Mouse (Mus musculus) liver, embryonic 13.5 days (tissue): ENCODE measurements around the gene Pbrm1. TPM values are rescaled to one million over a fixed set of nuclear protein-coding genes. Genes with fewer than 3 reads are reported as not detected.
A peak's percentile ranks its signal among the peaks of the same experiment; 100 is the strongest.

Source experiments
- ATAC-seq: fragments of 200-750 bp; cut with Nextera tagmentation; 2 replicates; pipeline ENCODE4 v1.8.0; 2017; ENCODE audit warnings: low read depth, mild to moderate bottlenecking, moderate number of reproducible peaks, moderate library complexity
- DNase-seq: peaks from one replicate; pipeline ENCODE4 v3.0.0; 2022
- H3K27ac ChIP-seq: fragments of 300-500 bp; sonication (generic); 2 replicates; pipeline ENCODE4 v1.5.1; 2015; ENCODE audit warnings: moderate library complexity, mild to moderate bottlenecking, inconsistent platforms
- H3K27me3 ChIP-seq: fragments of 300-500 bp; sonication (generic); 2 replicates; pipeline ENCODE4 v1.6.1; 2015; ENCODE audit warnings: mild to moderate bottlenecking, inconsistent platforms
- H3K36me3 ChIP-seq: fragments of 300-500 bp; sonication (generic); 2 replicates; pipeline ENCODE4 v1.6.1; 2015; ENCODE audit warnings: mild to moderate bottlenecking, inconsistent platforms
- H3K4me1 ChIP-seq: fragments of 300-500 bp; sonication (generic); replicated peaks from 2 replicates; pipeline ENCODE4 v1.6.1; 2015; ENCODE audit warnings: inconsistent platforms
- H3K4me2 ChIP-seq: fragments of 300-500 bp; sonication (generic); 2 replicates; pipeline ENCODE4 v1.6.1; 2015; ENCODE audit warnings: inconsistent platforms, mild to moderate bottlenecking, moderate library complexity
- H3K4me3 ChIP-seq: fragments of 300-500 bp; sonication (generic); replicated peaks from 2 replicates; pipeline ENCODE4 v1.5.1; 2015; ENCODE audit warnings: mild to moderate bottlenecking, inconsistent platforms
- H3K9ac ChIP-seq: fragments of 300-500 bp; sonication (generic); 2 replicates; pipeline ENCODE4 v1.6.1; 2015; ENCODE audit warnings: mild to moderate bottlenecking, inconsistent platforms
- H3K9me3 ChIP-seq: fragments of 300-500 bp; sonication (generic); replicated peaks from 2 replicates; pipeline ENCODE4 v1.6.1; 2016; ENCODE audit warnings: inconsistent platforms
- WGBS: fragments of 180-500 bp; shearing (Covaris S2); methylation state at CpG from one replicate; pipeline ENCODE4 v1.1.7; 2015; ENCODE audit not compliant: insufficient replicate concordance; 5-methylcytosine and 5-hydroxymethylcytosine counted together
- polyA plus RNA-seq: library from polyadenylated mRNA; unstranded; fragments of >200 nt; fragmentation: Nextera tagmentation; extraction: Ambion mirVana; gene quantifications from 2 replicates; pipeline ENCODE4 v1.2.1, GENCODE M21; 2015

The Pbrm1 gene
- 65.7 and 72.4 TPM in 2 replicates for polyA plus RNA-seq

DNA sequence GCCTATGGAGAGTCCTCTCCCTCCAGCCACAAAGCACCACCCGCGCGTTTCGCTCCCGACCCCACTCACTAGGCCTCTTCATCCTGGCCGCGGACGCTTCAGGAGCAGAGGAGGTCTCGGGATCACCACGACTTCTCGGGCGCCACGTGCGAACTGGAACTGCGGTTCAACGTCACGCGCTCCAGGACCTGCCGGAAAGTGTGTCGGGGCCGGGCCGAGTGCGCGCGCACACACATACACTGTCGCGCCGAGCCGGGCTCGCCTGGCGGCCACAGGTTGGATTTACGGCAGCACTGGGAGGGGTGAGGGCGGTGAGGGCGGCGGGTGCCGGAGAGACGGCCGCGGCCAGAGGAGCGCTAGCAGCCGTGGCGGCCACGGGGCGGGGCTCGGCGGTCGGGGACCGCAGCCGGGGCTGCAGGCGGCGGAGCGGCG is at the start of gene Pbrm1, which contains the start of gene Gnl3:
Pbrm1 (plus strand) TSS at position 279 of the 432 bp plus-strand sequence.
Gnl3 (minus strand) TSS at position 293 of the 432 bp plus-strand sequence.
- peak within 1 kb of the TSS; percentile 85 for H3K4me3 ChIP-seq
- DNase-seq (peak; percentile 96), ATAC-seq (peak; percentile 84)
- peaks cover 63% of the 10 kb centered on the region for H3K4me1 ChIP-seq
- peaks cover 52% of the 10 kb centered on the region for H3K36me3 ChIP-seq
- peak within 1 kb of the TSS; percentile 91 for H3K9ac ChIP-seq
- peak within 1 kb of the TSS; percentile 97 for H3K27ac ChIP-seq
- H3K9me3 ChIP-seq = no peaks in the 10 kb centered on the region
- under 1% methylated on average over 38 of the region's 53 CpGs for WGBS
- H3K4me2 ChIP-seq = peak within 1 kb of the TSS; percentile 96
- H3K27me3 ChIP-seq = no peaks in the 10 kb centered on the region

DNA sequence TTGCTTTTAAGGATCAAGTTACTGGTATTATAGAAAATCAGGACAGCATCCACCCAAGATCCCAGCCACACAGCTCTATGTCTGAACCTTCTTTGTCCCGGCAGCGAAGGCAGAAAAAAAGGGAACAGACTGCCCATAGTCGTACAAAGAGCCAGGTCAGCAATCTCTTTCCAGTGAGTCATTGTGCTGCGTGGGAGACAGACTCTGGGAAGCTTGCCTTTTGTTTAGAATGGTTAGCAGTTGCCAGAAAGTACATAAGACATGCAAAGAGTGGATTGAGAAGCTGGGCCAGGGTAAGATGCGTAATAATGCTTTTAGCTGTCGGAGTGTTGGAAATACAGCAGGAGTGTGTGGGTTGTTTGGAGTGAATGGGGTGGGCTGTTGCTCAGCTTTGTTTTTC is 44.7 kb upstream of the Pbrm1 start:
- ATAC-seq = no peak
- no peak overlapping the region for H3K27ac ChIP-seq
- H3K4me1 ChIP-seq = no peaks in the 10 kb centered on the region
- DNase-seq = no peak
- H3K4me3 ChIP-seq = no peak overlapping the region
- no peak overlapping the region for H3K4me2 ChIP-seq
- H3K9ac ChIP-seq = no peak overlapping the region
- no peaks in the 10 kb centered on the region for H3K9me3 ChIP-seq
- H3K27me3 ChIP-seq = no peaks in the 10 kb centered on the region
- H3K36me3 ChIP-seq = peaks cover 16% of the 10 kb centered on the region
- 68% methylated on average over 6 of the region's 6 CpGs for WGBS

DNA sequence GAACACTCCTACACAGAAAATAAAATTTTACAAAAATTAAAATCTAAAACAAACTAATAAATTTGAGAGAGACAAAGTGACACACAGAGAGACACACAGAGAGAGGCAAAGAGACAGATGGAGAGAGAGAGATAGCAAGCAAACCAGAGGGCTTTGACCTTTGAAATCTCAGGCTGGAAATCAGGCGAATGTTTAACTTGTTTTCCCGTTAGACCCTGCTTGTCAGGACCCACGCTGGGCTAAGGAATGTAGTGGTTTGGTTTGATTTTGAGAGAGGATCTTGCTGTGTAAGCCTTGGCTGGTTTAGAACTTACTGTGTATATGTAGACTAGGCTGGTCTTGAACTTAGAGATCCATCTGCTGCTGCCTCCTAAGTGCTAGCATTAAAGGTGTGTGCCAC is 42.7 kb upstream of the Pbrm1 start:
- Histone ChIP-seq H3K9ac (no peak overlapping the region), H3K4me2 (no peak overlapping the region), H3K27me3 (no peaks in the 10 kb centered on the region), H3K36me3 (peaks cover 16% of the 10 kb centered on the region), H3K9me3 (no peaks in the 10 kb centered on the region), H3K4me3 (no peak overlapping the region), H3K4me1 (no peaks in the 10 kb centered on the region), H3K27ac (no peak overlapping the region)
- ATAC-seq (peak; percentile 50; the same call in 1 of the 2 replicates), DNase-seq (no peak)
- WGBS = 65% methylated on average over 3 of the region's 3 CpGs

DNA sequence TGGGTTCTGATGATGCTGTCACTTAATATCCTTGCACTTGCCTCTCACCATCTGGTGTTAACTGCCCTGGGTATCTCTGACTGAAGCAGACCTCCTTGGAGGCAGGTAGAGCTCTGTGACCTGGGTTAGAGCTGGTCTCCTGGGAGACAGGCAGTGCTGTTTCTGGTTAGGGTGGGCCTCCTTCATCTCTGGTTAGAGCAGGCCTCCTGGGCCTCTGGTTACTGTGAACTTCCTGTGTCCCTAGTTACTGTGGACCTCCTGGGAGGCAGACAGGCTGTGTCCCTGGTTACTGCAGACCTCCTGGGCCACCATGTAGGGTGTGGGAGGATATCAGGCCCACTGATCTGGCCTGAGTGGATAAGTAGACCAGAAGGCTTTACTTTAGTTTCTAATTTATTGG is 22.5 kb upstream of the Pbrm1 start:
- no peak overlapping the region for H3K9ac ChIP-seq
- no peak overlapping the region for H3K4me2 ChIP-seq
- peaks cover 26% of the 10 kb centered on the region for H3K4me1 ChIP-seq
- peaks cover 14% of the 10 kb centered on the region; the same call in 1 of the 2 replicates for H3K36me3 ChIP-seq
- H3K4me3 ChIP-seq = no peak overlapping the region
- no peak for DNase-seq
- no peak for ATAC-seq
- no peaks in the 10 kb centered on the region for H3K9me3 ChIP-seq
- H3K27ac ChIP-seq = no peak overlapping the region
- H3K27me3 ChIP-seq = no peaks in the 10 kb centered on the region

- Histone ChIP-seq H3K27me3 (no peaks in the 10 kb centered on the region), H3K9me3 (no peaks in the 10 kb centered on the region), H3K4me1 (peaks cover 43% of the 10 kb centered on the region), H3K9ac (peak overlapping the region; percentile 91), H3K36me3 (peaks cover 14% of the 10 kb centered on the region; the same call in 1 of the 2 replicates), H3K4me2 (peak overlapping the region; percentile 86), H3K27ac (peak overlapping the region; percentile 92), H3K4me3 (peak overlapping the region; percentile 86)
- ATAC-seq (no peak), DNase-seq (no peak)
- WGBS = 43% methylated on average over 10 of the region's 10 CpGs
Observed at GRCm38 (mm10) chr14:31000356-31000755, 18.6 kb upstream of the Pbrm1 start.

- H3K4me2 ChIP-seq = peak overlapping the region; percentile 86
- ATAC-seq (peak; percentile 11), DNase-seq (peak; percentile 7)
- 0% methylated on average over 21 of the region's 21 CpGs for WGBS
- H3K9ac ChIP-seq = peak overlapping the region; percentile 91
- no peaks in the 10 kb centered on the region for H3K9me3 ChIP-seq
- peak overlapping the region; percentile 92 for H3K27ac ChIP-seq
- H3K4me3 ChIP-seq = peak overlapping the region; percentile 86
- peaks cover 14% of the 10 kb centered on the region; the same call in 1 of the 2 replicates for H3K36me3 ChIP-seq
- peaks cover 45% of the 10 kb centered on the region for H3K4me1 ChIP-seq
- no peaks in the 10 kb centered on the region for H3K27me3 ChIP-seq
Observed at GRCm38 (mm10) chr14:31000816-31001306, 18.1 kb upstream of the Pbrm1 start.

- Histone ChIP-seq H3K4me1 (peaks cover 47% of the 10 kb centered on the region), H3K9me3 (no peaks in the 10 kb centered on the region), H3K36me3 (peaks cover 14% of the 10 kb centered on the region; the same call in 1 of the 2 replicates), H3K27ac (peak within 1 kb of the TSS; percentile 92), H3K9ac (peak within 1 kb of the TSS; percentile 91), H3K4me3 (peak within 1 kb of the TSS; percentile 86), H3K4me2 (peak within 1 kb of the TSS; percentile 86), H3K27me3 (no peaks in the 10 kb centered on the region)
- under 1% methylated on average over 84 of the region's 84 CpGs for WGBS
- peak; percentile 80 for DNase-seq
- ATAC-seq = peak; percentile 88
Observed at GRCm38 (mm10) chr14:31001307-31002205, 17.4 kb upstream of the Pbrm1 start, which contains the start of the genes Glt8d1 and Spcs1. Gene Glt8d1 (plus strand): TSS chr14:31001400. Gene Spcs1 (minus strand): TSS chr14:31001672.

DNA sequence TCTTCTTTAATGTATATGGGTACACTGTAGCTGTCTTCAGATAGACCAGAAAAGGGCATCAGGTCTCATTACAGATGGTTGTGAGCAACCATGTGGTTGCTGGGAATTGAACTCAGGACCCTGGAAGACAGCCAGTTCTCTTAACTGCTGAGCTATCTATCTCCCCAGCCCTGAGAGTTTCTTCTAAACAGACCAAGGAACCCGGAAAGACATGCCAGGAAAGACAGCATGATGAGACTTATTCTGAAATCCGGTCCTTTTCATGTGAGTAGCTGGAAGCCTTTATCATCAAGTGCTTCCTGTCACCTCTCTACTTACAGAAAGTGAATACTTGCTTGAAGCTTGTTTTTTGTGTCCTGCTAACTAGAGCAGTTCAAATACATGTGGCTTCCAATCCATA is 14.4 kb upstream of the Pbrm1 start:
- H3K36me3 ChIP-seq = peaks cover 11% of the 10 kb centered on the region
- peaks cover 52% of the 10 kb centered on the region for H3K4me1 ChIP-seq
- WGBS = 52% methylated on average over 2 of the region's 2 CpGs
- no peak overlapping the region for H3K27ac ChIP-seq
- no peak for ATAC-seq
- H3K9ac ChIP-seq = no peak overlapping the region
- no peak overlapping the region for H3K4me2 ChIP-seq
- DNase-seq = no peak
- H3K27me3 ChIP-seq = no peaks in the 10 kb centered on the region
- no peaks in the 10 kb centered on the region for H3K9me3 ChIP-seq
- no peak overlapping the region for H3K4me3 ChIP-seq

- peak; percentile 81 for ATAC-seq
- H3K27me3 ChIP-seq = no peaks in the 10 kb centered on the region
- DNase-seq = peak; percentile 48
- peak overlapping the region; percentile 73 for H3K27ac ChIP-seq
- H3K4me1 ChIP-seq = peaks cover 44% of the 10 kb centered on the region
- no peak overlapping the region for H3K4me3 ChIP-seq
- 41% methylated on average over 5 of the region's 5 CpGs for WGBS
- peaks cover 32% of the 10 kb centered on the region for H3K36me3 ChIP-seq
- H3K9ac ChIP-seq = no peak overlapping the region; the same call in 1 of the 2 replicates
- peak overlapping the region; percentile 14; the same call in 1 of the 2 replicates for H3K4me2 ChIP-seq
- no peaks in the 10 kb centered on the region for H3K9me3 ChIP-seq
Observed at GRCm38 (mm10) chr14:31006779-31007178, 12.2 kb upstream of the Pbrm1 start.

DNA sequence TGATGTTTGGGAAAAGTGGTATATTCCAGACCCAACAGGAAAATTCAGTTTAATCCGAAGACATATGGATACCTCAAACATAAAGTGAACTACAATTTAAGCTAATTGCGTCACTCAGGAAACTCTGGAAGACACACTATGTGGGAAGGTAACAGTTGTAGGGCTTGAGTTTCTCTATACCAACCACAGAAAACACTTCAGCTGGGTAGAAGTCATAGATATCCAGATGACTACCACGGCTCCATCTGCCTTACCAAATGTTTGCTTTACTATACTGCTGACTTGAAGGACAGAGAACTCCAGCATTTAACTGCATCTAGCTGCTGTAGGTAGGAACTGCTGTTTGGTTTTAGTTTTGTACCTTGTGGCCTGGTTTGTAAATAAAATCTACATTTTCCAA is 7.3 kb upstream of the Pbrm1 start:
- Histone ChIP-seq H3K9ac (no peak overlapping the region), H3K4me1 (peaks cover 32% of the 10 kb centered on the region), H3K27me3 (no peaks in the 10 kb centered on the region), H3K4me3 (no peak overlapping the region), H3K27ac (no peak overlapping the region), H3K4me2 (no peak overlapping the region), H3K9me3 (no peaks in the 10 kb centered on the region), H3K36me3 (peaks cover 80% of the 10 kb centered on the region)
- no peak for ATAC-seq
- WGBS = 84% methylated on average over 3 of the region's 3 CpGs
- DNase-seq = no peak

DNA sequence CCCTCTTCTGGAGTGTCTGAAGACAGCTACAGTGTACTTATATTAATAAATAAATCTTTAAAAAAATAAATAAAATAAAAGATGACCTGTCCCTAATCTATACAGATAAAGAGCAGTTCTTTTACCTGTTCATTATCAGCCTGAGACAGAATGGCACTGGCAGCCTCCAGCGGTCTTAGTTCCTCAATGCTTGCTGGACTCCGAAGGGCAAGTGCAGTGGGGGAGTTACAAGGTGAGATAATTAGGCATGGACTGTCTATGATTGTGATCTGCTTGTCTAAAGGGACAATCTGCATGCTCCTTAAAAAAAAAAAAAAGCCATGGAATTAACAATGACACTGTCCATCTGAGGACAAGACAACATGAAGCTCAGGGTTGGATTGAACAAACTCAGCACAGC is 5.0 kb upstream of the Pbrm1 start:
- Histone ChIP-seq H3K4me2 (no peak overlapping the region), H3K9me3 (no peaks in the 10 kb centered on the region), H3K4me3 (no peak overlapping the region), H3K4me1 (peaks cover 38% of the 10 kb centered on the region), H3K27ac (no peak overlapping the region), H3K27me3 (no peaks in the 10 kb centered on the region), H3K9ac (no peak overlapping the region), H3K36me3 (peaks cover 83% of the 10 kb centered on the region)
- DNase-seq (no peak), ATAC-seq (no peak)
- 83% methylated on average over 2 of the region's 2 CpGs for WGBS
